Mouse (Mus musculus): ENCODE results near the gene Ccdc27. TPM values are rescaled to one million over a fixed set of nuclear protein-coding genes. Genes with fewer than 3 reads are reported as not detected.

The Ccdc27 gene
- polyA plus RNA-seq, 1 experiment: not detected

GRCm38 (mm10) chr4:154057696-154058095 is 15.2 kb upstream of the Ccdc27 start:
- Histone ChIP-seq H3K27ac (ENCODE audit: insufficient read depth, low read length) (no peak overlapping the region), H3K36me3 (ENCODE audit: control insufficient read depth, insufficient read depth, low read length, poor library complexity, severe bottlenecking) (no peaks in the 10 kb centered on the region), H3K9me3 (replicated peaks; ENCODE audit: control insufficient read depth, insufficient read depth, low read length, poor library complexity, severe bottlenecking) (no peaks in the 10 kb centered on the region), H3K4me1 (ENCODE audit: control insufficient read depth, insufficient read depth, low read length) (no peaks in the 10 kb centered on the region), H3K27me3 (ENCODE audit: control insufficient read depth, insufficient read depth, low read length, poor library complexity, severe bottlenecking) (no peaks in the 10 kb centered on the region), H3K4me3 (ENCODE audit: low read depth, low read length) (no peak overlapping the region), H3K9ac (ENCODE audit: low read depth, poor library complexity, severe bottlenecking) (no peak overlapping the region)
- no peak for TF ChIP-seq EP300 (IDR thresholded peaks at IDR 0.05; ENCODE audit: insufficient read depth, low read depth, low read length)
- no peak for TF ChIP-seq CTCF (IDR thresholded peaks at IDR 0.05; ENCODE audit: low read depth, low read length)
- TF ChIP-seq POLR2A (IDR thresholded peaks at IDR 0.05; ENCODE audit: insufficient read depth, low read length): no peak

GRCm38 (mm10) chr4:154056661-154057060 is 14.2 kb upstream of the Ccdc27 start:
- no peaks in the 10 kb centered on the region for H3K36me3 ChIP-seq (ENCODE audit: control insufficient read depth, insufficient read depth, low read length, poor library complexity, severe bottlenecking)
- H3K4me1 ChIP-seq (ENCODE audit: control insufficient read depth, insufficient read depth, low read length): no peaks in the 10 kb centered on the region
- TF ChIP-seq CTCF (IDR thresholded peaks at IDR 0.05; ENCODE audit: low read depth, low read length) (no peak), POLR2A (IDR thresholded peaks at IDR 0.05; ENCODE audit: insufficient read depth, low read length) (no peak), EP300 (IDR thresholded peaks at IDR 0.05; ENCODE audit: insufficient read depth, low read depth, low read length) (no peak)
- no peak overlapping the region for H3K4me3 ChIP-seq (ENCODE audit: low read depth, low read length)
- no peak overlapping the region for H3K9ac ChIP-seq (ENCODE audit: low read depth, poor library complexity, severe bottlenecking)
- H3K27ac ChIP-seq (ENCODE audit: insufficient read depth, low read length): no peak overlapping the region
- H3K9me3 ChIP-seq (replicated peaks; ENCODE audit: control insufficient read depth, insufficient read depth, low read length, poor library complexity, severe bottlenecking): no peaks in the 10 kb centered on the region
- no peaks in the 10 kb centered on the region for H3K27me3 ChIP-seq (ENCODE audit: control insufficient read depth, insufficient read depth, low read length, poor library complexity, severe bottlenecking)

- Histone ChIP-seq H3K4me1 (ENCODE audit: control insufficient read depth, insufficient read depth, low read length) (no peaks in the 10 kb centered on the region), H3K9ac (ENCODE audit: low read depth, poor library complexity, severe bottlenecking) (no peak overlapping the region), H3K36me3 (ENCODE audit: control insufficient read depth, insufficient read depth, low read length, poor library complexity, severe bottlenecking) (no peaks in the 10 kb centered on the region), H3K27me3 (ENCODE audit: control insufficient read depth, insufficient read depth, low read length, poor library complexity, severe bottlenecking) (no peaks in the 10 kb centered on the region), H3K4me3 (ENCODE audit: low read depth, low read length) (no peak overlapping the region), H3K27ac (ENCODE audit: insufficient read depth, low read length) (no peak overlapping the region), H3K9me3 (replicated peaks; ENCODE audit: control insufficient read depth, insufficient read depth, low read length, poor library complexity, severe bottlenecking) (no peaks in the 10 kb centered on the region)
- TF ChIP-seq CTCF (IDR thresholded peaks at IDR 0.05; ENCODE audit: low read depth, low read length) (no peak), POLR2A (IDR thresholded peaks at IDR 0.05; ENCODE audit: insufficient read depth, low read length) (no peak), EP300 (IDR thresholded peaks at IDR 0.05; ENCODE audit: insufficient read depth, low read depth, low read length) (no peak)
Observed at GRCm38 (mm10) chr4:154056046-154056445, 13.6 kb upstream of the Ccdc27 start.

- TF ChIP-seq EP300 (IDR thresholded peaks at IDR 0.05; ENCODE audit: insufficient read depth, low read depth, low read length): no peak
- no peak for TF ChIP-seq CTCF (IDR thresholded peaks at IDR 0.05; ENCODE audit: low read depth, low read length)
- no peak for TF ChIP-seq POLR2A (IDR thresholded peaks at IDR 0.05; ENCODE audit: insufficient read depth, low read length)
- Histone ChIP-seq H3K4me1 (ENCODE audit: control insufficient read depth, insufficient read depth, low read length) (no peaks in the 10 kb centered on the region), H3K27ac (ENCODE audit: insufficient read depth, low read length) (no peak overlapping the region), H3K27me3 (ENCODE audit: control insufficient read depth, insufficient read depth, low read length, poor library complexity, severe bottlenecking) (no peaks in the 10 kb centered on the region), H3K9me3 (replicated peaks; ENCODE audit: control insufficient read depth, insufficient read depth, low read length, poor library complexity, severe bottlenecking) (no peaks in the 10 kb centered on the region), H3K9ac (ENCODE audit: low read depth, poor library complexity, severe bottlenecking) (no peak overlapping the region), H3K4me3 (ENCODE audit: low read depth, low read length) (no peak overlapping the region), H3K36me3 (ENCODE audit: control insufficient read depth, insufficient read depth, low read length, poor library complexity, severe bottlenecking) (no peaks in the 10 kb centered on the region)
Observed at GRCm38 (mm10) chr4:154055482-154055881, 13.0 kb upstream of the Ccdc27 start.

- Histone ChIP-seq H3K4me1 (ENCODE audit: control insufficient read depth, insufficient read depth, low read length) (no peaks in the 10 kb centered on the region), H3K27me3 (ENCODE audit: control insufficient read depth, insufficient read depth, low read length, poor library complexity, severe bottlenecking) (no peaks in the 10 kb centered on the region), H3K27ac (ENCODE audit: insufficient read depth, low read length) (no peak overlapping the region), H3K9ac (ENCODE audit: low read depth, poor library complexity, severe bottlenecking) (no peak overlapping the region), H3K4me3 (ENCODE audit: low read depth, low read length) (no peak overlapping the region), H3K9me3 (replicated peaks; ENCODE audit: control insufficient read depth, insufficient read depth, low read length, poor library complexity, severe bottlenecking) (no peaks in the 10 kb centered on the region), H3K36me3 (ENCODE audit: control insufficient read depth, insufficient read depth, low read length, poor library complexity, severe bottlenecking) (no peaks in the 10 kb centered on the region)
- TF ChIP-seq CTCF (IDR thresholded peaks at IDR 0.05; ENCODE audit: low read depth, low read length) (peak; percentile 76), POLR2A (IDR thresholded peaks at IDR 0.05; ENCODE audit: insufficient read depth, low read length) (no peak), EP300 (IDR thresholded peaks at IDR 0.05; ENCODE audit: insufficient read depth, low read depth, low read length) (no peak)
Observed at GRCm38 (mm10) chr4:154053065-154053464, 10.6 kb upstream of the Ccdc27 start.

GRCm38 (mm10) chr4:154051401-154051800 is 8.9 kb upstream of the Ccdc27 start:
- no peaks in the 10 kb centered on the region for H3K27me3 ChIP-seq (ENCODE audit: control insufficient read depth, insufficient read depth, low read length, poor library complexity, severe bottlenecking)
- no peak for TF ChIP-seq EP300 (IDR thresholded peaks at IDR 0.05; ENCODE audit: insufficient read depth, low read depth, low read length)
- no peak for TF ChIP-seq POLR2A (IDR thresholded peaks at IDR 0.05; ENCODE audit: insufficient read depth, low read length)
- no peak for TF ChIP-seq CTCF (IDR thresholded peaks at IDR 0.05; ENCODE audit: low read depth, low read length)
- no peak overlapping the region for H3K27ac ChIP-seq (ENCODE audit: insufficient read depth, low read length)

More at GRCm38 (mm10) chr4:154051401-154051800, 8.9 kb upstream of the Ccdc27 start:
- no peaks in the 10 kb centered on the region for H3K4me1 ChIP-seq (ENCODE audit: control insufficient read depth, insufficient read depth, low read length)
- H3K36me3 ChIP-seq (ENCODE audit: control insufficient read depth, insufficient read depth, low read length, poor library complexity, severe bottlenecking): no peaks in the 10 kb centered on the region
- no peak overlapping the region for H3K4me3 ChIP-seq (ENCODE audit: low read depth, low read length)
- H3K9me3 ChIP-seq (replicated peaks; ENCODE audit: control insufficient read depth, insufficient read depth, low read length, poor library complexity, severe bottlenecking): no peaks in the 10 kb centered on the region
- H3K9ac ChIP-seq (ENCODE audit: low read depth, poor library complexity, severe bottlenecking): no peak overlapping the region
